Comparison of ENCODE assay signal across 16 mouse cellular contexts in the genomic region with DNA sequence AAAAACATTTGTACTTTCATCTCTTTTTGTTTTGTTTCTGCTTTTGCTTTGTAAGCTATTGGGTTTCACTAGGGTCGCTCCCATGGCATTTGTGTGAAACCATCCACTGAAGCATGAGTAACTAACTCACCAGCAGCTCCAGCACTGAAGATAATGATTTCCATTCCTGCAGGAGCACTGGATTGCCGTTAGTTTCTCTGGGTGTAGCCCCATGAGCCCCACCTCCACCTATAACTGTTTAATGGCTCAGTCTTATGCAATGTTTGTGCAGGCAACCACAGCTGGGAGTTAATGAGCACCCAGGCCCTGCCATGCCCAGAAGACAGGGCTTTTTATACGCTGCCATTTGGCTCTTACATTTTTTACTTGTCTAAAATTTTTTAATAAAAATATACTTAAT. TPM values are rescaled to one million over a fixed set of nuclear protein-coding genes. Genes with fewer than 3 reads are reported as not detected.
DNase-seq lines count a peak whose midpoint lies in the region; ATAC-seq and TF ChIP-seq lines count a peak whose summit lies in the region.
"Had no signal": no experiment of that assay in that cellular context is flagged by ENCODE, and none has a peak within 500 bp of the region (broad histone marks: within the 10 kb centered on the region; RNA-seq: fewer than 3 reads in every experiment).

No protein-coding gene starts in this region.

- ATAC-seq in kidney, embryonic 14.5 days (ENCODE audit: low FRiP score, low TSS enrichment) = no peak
- peak; percentile 73; the same call in 1 of the 2 replicates for ATAC-seq in limb, embryonic 12.5 days (ENCODE audit: insufficient number of reproducible peaks, insufficient read depth, low FRiP score, low TSS enrichment, low read depth)
- ATAC-seq in liver, embryonic 16.5 days (ENCODE audit: low read depth) = peak; percentile 82
- ATAC-seq in stomach, postnatal 0 days (ENCODE audit: low FRiP score, low TSS enrichment) = no peak

- no peaks in the 10 kb centered on the region for H3K27me3 ChIP-seq in kidney, embryonic 14.5 days (ENCODE audit: control insufficient read depth, insufficient read depth, low read length)
- no peaks in the 10 kb centered on the region for H3K27me3 ChIP-seq in limb, embryonic 12.5 days
- no peaks in the 10 kb centered on the region for H3K27me3 ChIP-seq in liver, embryonic 16.5 days (ENCODE audit: control insufficient read depth, insufficient read depth, low read depth, low read length)
- no peaks in the 10 kb centered on the region for H3K27me3 ChIP-seq in stomach, postnatal 0 days (ENCODE audit: control insufficient read depth, insufficient read depth, low read length)
- H3K27me3 ChIP-seq: heart, embryonic 12.5 days; neural tube, embryonic 13.5 days had no signal

- 64% methylated on average over 3 of the region's 3 CpGs for WGBS in kidney, embryonic 14.5 days
- WGBS in limb, embryonic 12.5 days = 32% methylated on average over 3 of the region's 3 CpGs
- WGBS in liver, embryonic 16.5 days (ENCODE audit: insufficient replicate concordance) = 48% methylated on average over 3 of the region's 3 CpGs
- 59% methylated on average over 3 of the region's 3 CpGs for WGBS in stomach, postnatal 0 days

- no peak overlapping the region for H3K4me3 ChIP-seq in kidney, embryonic 14.5 days (ENCODE audit: low read length)
- no peak overlapping the region for H3K4me3 ChIP-seq in limb, embryonic 12.5 days (replicated peaks)
- H3K4me3 ChIP-seq in liver, embryonic 16.5 days (ENCODE audit: low read depth, low read length) = no peak overlapping the region
- no peak overlapping the region for H3K4me3 ChIP-seq in stomach, postnatal 0 days (ENCODE audit: low read depth, low read length)
- H3K4me3 ChIP-seq: forebrain, embryonic 10.5 days; heart, embryonic 12.5 days; neural tube, embryonic 13.5 days had no signal

- H3K27ac ChIP-seq in kidney, embryonic 14.5 days (ENCODE audit: low read depth, low read length) = no peak overlapping the region
- no peak overlapping the region for H3K27ac ChIP-seq in limb, embryonic 12.5 days
- H3K27ac ChIP-seq in liver, embryonic 16.5 days (ENCODE audit: low read length) = no peak overlapping the region
- H3K27ac ChIP-seq in stomach, postnatal 0 days (replicated peaks) = no peak overlapping the region
- H3K27ac ChIP-seq: forebrain, embryonic 10.5 days; neural tube, embryonic 13.5 days had no signal

- peak; percentile 22 for DNase-seq in kidney, adult 11 months
- peak; percentile 6 to 22 for DNase-seq in kidney, adult 8-10 months
- no peak for DNase-seq in lung, postnatal 4 days
- DNase-seq in stomach, postnatal 0 days (ENCODE audit: low spot score) = no peak
- no peak for DNase-seq in thymus, postnatal 25 days
- DNase-seq: cerebellum, adult 18-20 months; heart, postnatal 4 days; lung, embryonic 14.5 days had no signal

- TF ChIP-seq CTCF in stomach, postnatal 0 days (IDR thresholded peaks at IDR 0.05; ENCODE audit: low read depth) = no peak

- TF ChIP-seq EP300 in stomach, postnatal 0 days (optimal IDR thresholded peaks at IDR 0.05) = no peak

- H3K9me3 ChIP-seq in kidney, embryonic 14.5 days (ENCODE audit: control insufficient read depth, low read length) = no peaks in the 10 kb centered on the region
- no peaks in the 10 kb centered on the region for H3K9me3 ChIP-seq in limb, embryonic 12.5 days
- no peaks in the 10 kb centered on the region for H3K9me3 ChIP-seq in liver, embryonic 16.5 days (replicated peaks; ENCODE audit: control insufficient read depth, low read length)
- no peaks in the 10 kb centered on the region for H3K9me3 ChIP-seq in stomach, postnatal 0 days (ENCODE audit: control insufficient read depth, low read length)
- H3K9me3 ChIP-seq: forebrain, embryonic 10.5 days; heart, embryonic 12.5 days; neural tube, embryonic 13.5 days had no signal

- no peaks in the 10 kb centered on the region for H3K4me1 ChIP-seq in kidney, embryonic 14.5 days (ENCODE audit: control insufficient read depth, insufficient read depth, low read length)
- H3K4me1 ChIP-seq in limb, embryonic 12.5 days (replicated peaks) = no peaks in the 10 kb centered on the region
- no peaks in the 10 kb centered on the region for H3K4me1 ChIP-seq in liver, embryonic 16.5 days (ENCODE audit: control insufficient read depth, low read depth, low read length)
- no peaks in the 10 kb centered on the region for H3K4me1 ChIP-seq in stomach, postnatal 0 days (replicated peaks; ENCODE audit: control insufficient read depth, insufficient read depth)
- H3K4me1 ChIP-seq: forebrain, embryonic 10.5 days; heart, embryonic 12.5 days; neural tube, embryonic 13.5 days had no signal

- H3K4me2 ChIP-seq in kidney, embryonic 14.5 days (replicated peaks; ENCODE audit: low read depth, low read length) = no peak overlapping the region
- no peak overlapping the region for H3K4me2 ChIP-seq in limb, embryonic 12.5 days
- no peak overlapping the region for H3K4me2 ChIP-seq in liver, embryonic 16.5 days (ENCODE audit: low read depth, low read length)
- no peak overlapping the region for H3K4me2 ChIP-seq in stomach, postnatal 0 days (replicated peaks; ENCODE audit: low read depth)
- H3K4me2 ChIP-seq: heart, embryonic 12.5 days; lung, embryonic 14.5 days; neural tube, embryonic 13.5 days had no signal

- no peak overlapping the region for H3K9ac ChIP-seq in kidney, embryonic 14.5 days (ENCODE audit: low read depth, low read length)
- no peak overlapping the region for H3K9ac ChIP-seq in limb, embryonic 12.5 days (replicated peaks)
- no peak overlapping the region for H3K9ac ChIP-seq in liver, embryonic 16.5 days (ENCODE audit: low read depth, low read length)
- H3K9ac ChIP-seq in stomach, postnatal 0 days (ENCODE audit: low read length) = no peak overlapping the region
- H3K9ac ChIP-seq: heart, embryonic 12.5 days; lung, embryonic 14.5 days; neural tube, embryonic 13.5 days had no signal

- no peaks in the 10 kb centered on the region for H3K36me3 ChIP-seq in kidney, embryonic 14.5 days (ENCODE audit: control insufficient read depth, insufficient read depth, low read length)
- no peaks in the 10 kb centered on the region for H3K36me3 ChIP-seq in limb, embryonic 12.5 days
- no peaks in the 10 kb centered on the region for H3K36me3 ChIP-seq in liver, embryonic 16.5 days (ENCODE audit: control insufficient read depth, insufficient read depth)
- H3K36me3 ChIP-seq in stomach, postnatal 0 days (ENCODE audit: control insufficient read depth, insufficient read depth, low read length) = no peaks in the 10 kb centered on the region
- H3K36me3 ChIP-seq: forebrain, embryonic 10.5 days; heart, embryonic 12.5 days; neural tube, embryonic 13.5 days had no signal

RNA-seq across cellular contexts. Expression of a gene that starts 11.0 kb away (rescaled TPM):
- polyA plus RNA-seq in kidney, embryonic 14.5 days (2014; fragmentation: Nextera tagmentation; extraction: Ambion mirVana) = not detected in 2 replicates
- polyA plus RNA-seq in limb, embryonic 12.5 days (2016; fragmentation: Nextera tagmentation; extraction: Ambion mirVana) = not detected in 2 replicates
- polyA plus RNA-seq in liver, embryonic 16.5 days (2015; fragmentation: Nextera tagmentation; extraction: Ambion mirVana) = not detected in 2 replicates
- not detected in 2 replicates for polyA plus RNA-seq in stomach, postnatal 0 days (2015; fragmentation: Nextera tagmentation; extraction: Ambion mirVana)
- polyA plus RNA-seq: embryonic facial prominence, embryonic 14.5 days; forebrain, embryonic 10.5 days; heart, embryonic 12.5 days; lung, embryonic 14.5 days; neural tube, embryonic 13.5 days; stomach, embryonic 14.5 days had no signal

Comparison
In these comparisons a context has a peak if more than half of its experiments do, and no peak if none do; other contexts are left out.
1. DNase-seq: peak in kidney, adult 11 months (single experiment) and kidney, adult 8-10 months (2 of 2); none in lung, postnatal 4 days (0 of 2), stomach, postnatal 0 days (single experiment) and thymus, postnatal 25 days (single experiment).
2. ATAC-seq: peak in limb, embryonic 12.5 days (single experiment) and liver, embryonic 16.5 days (single experiment); none in kidney, embryonic 14.5 days (single experiment) and stomach, postnatal 0 days (single experiment).